Mouse (Mus musculus): Measurements from ENCODE around the gene Cog6.

Gene Cog6

DNA sequence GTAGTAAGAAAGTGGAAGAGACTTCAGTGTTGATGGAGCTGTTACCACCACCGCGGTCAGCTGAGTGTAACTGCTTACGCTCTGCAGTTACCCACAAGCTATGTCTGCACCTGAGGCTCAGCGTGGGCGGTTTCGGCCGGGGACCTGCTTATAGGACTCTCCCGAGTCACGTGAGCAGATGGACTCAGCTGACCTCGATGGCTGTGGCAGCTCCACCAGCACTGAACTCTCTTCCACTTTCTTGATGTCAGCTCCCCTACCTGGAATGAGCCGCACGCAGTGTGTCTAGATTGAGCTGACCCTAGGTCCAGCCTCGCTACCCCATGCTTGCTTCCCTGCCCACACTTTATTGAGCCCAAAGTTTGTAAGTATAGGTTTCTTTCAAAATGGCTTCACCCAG, 56.1 kb downstream of the Cog6 start:
- no peak for DNase-seq

DNA sequence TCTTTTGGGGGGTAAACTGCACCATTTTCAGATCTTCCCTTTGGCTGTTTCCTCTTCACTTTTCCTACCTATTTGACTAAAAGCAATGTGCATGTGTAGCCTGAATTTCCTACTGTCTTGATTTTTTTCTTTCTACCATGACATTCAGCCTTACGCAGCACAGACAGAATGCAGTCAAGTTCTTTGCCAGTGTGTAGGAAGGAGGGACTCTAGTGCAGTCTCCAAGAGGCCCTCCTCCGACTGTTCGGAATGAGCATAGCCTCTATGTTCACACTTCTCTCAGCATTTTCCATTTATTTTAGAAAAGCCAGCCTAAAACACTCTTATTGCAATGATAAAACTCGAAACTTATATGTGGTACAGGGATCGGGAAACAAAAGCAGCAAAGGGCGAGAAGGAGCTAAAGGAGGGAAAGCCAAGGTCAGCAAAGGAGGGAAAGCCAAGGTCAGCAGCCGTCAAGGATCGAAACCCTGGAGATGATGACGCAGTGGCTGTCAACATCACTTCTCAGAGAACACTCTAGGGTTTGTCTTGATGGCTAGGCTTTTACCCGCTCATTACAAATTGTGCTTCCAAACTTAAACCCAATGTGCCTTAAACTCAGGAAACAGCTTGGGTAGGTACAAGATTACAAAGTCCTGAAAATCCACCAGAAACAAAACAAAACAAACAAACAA, 58.5 kb downstream of the Cog6 start:
- no peak for DNase-seq

DNA sequence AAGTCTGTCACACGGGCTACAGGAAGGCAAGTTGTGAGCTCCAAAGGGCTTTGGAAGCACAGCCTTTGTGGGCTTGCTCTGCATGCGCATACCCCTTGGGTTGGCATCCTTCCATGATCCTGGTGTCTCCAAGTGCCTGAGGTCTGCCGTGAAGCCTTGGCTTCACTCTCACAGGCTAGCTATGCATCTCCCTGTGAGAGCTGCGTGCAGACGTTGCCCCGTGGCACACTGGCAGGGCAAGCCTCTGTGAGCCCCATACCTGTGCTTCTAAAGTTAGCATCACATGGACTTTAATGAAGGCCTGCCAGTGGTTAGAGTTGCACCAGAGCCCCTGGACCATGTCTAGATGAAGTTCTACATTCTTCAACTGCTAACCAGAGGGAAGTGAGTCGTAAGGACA, 59.2 kb downstream of the Cog6 start:
- DNase-seq, result no peak

DNA sequence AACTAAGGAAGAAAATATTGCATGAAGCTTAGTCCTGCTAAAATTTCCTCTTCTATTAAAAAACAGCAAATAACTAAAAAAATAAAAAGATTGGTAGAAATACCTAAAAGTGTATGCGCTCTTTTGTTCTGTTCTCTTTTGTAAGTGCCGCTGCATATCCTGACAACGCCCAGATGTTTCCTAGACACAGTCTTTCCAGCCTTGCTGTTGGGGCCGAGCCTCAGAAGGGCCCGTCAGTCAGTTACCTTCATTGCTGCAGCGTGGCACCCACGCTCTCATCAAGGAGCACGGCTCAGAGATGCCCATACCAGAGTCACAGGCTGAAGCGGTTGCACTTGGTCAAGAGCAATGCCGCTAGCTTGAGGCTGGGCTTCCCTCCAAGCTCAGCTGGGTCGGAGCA, 60.8 kb downstream of the Cog6 start:
- DNase-seq, result no peak

DNA sequence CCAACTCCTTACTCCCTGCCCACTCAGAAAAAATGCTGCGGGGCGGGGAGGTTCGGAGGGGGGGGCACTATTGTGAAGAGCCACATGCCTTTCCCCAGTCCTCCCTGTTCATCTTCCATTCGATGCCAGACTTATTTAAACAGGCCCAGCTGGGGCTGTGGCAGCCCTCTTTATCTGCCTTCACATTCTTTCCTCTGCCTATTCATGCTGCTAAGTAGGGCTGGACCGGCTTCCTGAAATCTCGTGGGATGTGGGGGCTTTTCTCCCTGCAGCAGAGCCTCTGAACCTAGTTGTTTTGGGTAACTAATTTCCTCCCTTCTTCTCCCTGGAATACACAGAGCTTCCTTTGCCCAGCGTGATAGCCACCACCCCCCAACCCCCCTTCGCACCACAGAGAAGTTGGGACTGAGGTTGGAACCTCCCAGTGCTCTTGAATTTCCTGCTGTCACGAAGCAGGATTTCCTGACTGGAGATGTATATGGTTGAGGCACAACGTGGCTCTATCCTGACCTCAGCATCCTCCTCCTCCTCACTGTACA, 61.5 kb downstream of the Cog6 start:
- peak; percentile 50 for DNase-seq

DNA sequence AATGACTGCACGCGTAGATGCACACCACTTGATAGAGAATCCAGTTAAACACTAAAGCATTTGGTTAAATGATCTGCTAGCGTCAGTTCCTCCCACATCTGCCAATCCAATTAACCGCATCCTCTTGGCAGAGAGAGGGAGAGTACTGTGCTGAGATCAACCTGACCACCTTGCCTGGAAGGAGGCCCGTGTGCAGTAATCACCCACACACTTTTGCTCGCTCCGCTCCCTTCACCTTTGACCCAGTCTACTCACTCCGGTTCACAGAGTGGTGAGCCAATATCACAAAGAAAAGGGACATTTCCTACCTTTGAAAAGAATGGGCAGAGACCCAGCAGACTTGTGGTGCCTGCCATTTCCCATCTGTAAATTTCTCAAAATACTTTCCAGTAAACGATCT, 62.4 kb downstream of the Cog6 start:
- DNase-seq, result peak; percentile 35

DNA sequence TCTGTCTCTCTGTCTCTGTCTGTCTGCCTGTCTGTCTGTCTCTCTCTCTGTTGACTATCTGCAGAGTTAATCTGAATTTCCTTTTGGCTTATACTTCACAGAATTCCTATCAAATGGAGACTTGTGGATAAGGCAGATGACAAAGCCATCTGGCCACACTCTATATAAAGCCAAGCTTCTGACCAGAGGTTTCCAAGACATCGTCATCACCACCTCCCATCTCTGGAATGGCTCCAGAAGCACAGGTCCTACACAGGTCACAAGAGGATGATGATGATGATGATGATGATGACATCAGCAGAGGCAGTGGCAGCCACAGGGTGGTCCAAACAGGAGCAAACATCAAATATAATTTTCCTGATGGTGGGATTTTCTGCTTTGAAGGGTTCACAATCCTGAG, 63.2 kb downstream of the Cog6 start:
- DNase-seq, result no peak

DNA sequence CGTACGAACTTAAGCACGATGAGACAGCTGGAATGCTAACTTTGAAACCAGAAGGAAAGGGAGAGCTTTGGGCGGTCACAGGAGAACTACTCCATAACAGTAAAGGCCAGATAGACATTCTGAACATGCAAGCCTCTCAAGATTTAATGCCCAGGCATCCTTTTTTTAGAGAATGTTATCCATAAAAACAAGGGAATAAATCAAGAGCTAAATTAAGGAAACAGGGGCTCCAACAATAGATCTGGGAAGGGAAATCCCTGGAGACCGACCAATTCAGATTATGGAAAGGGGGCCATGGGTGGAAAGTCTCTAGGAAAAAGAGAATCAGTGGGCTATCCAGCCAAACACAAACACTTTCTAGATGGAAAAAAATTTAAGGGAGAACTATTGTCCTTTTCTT, 68.2 kb downstream of the Cog6 start:
- DNase-seq, result no peak

DNA sequence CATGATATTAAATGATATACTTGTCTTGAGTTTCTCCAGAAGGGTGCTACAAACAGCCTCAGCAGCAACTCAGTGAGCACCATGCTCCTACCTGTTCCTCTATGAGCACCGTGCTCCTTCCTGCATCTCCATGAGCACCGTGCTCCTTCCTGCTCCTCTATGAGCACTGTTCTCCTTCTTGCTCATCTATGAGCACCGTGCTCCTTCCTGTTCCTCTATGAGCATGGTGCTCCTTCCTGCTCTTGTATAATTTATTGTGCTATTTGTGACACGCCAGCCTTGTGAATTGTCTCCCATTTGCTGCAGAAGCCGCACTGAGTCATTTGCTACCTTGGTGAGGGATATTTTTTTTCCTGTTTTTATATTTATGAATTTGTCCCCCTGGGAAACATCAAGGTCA, 69.6 kb downstream of the Cog6 start:
- DNase-seq, result no peak

DNA sequence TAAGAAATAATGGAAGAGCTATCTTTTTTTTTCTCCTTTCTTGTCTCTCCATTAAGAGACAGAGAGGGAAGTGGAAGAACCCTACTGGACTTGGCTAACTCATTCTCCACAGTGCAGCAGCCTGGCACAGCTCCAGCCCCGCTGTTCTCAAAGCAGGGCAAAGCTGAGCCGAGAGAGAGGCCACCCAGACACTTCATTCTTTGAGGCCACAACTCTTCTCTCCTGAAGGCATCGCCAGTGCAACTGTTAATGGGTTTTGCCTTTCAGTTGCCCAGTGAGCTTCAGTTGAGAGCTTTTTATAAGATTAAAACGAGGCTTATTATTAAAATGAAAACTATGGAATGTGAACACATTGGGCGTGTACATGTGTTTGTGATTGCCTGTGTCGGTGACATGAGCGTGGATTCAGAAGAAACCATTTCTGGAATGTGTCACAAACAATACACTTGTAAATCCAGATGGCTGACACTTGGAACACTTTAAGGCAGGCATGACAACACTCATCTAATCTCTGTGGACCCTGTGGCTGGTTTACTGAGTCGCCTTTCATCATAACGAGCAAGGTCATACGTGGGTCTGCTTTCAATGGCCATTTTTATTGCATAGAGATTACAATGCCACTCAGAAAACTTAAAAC, 76.1 kb downstream of the Cog6 start:
- DNase-seq, result peak; percentile 43

DNA sequence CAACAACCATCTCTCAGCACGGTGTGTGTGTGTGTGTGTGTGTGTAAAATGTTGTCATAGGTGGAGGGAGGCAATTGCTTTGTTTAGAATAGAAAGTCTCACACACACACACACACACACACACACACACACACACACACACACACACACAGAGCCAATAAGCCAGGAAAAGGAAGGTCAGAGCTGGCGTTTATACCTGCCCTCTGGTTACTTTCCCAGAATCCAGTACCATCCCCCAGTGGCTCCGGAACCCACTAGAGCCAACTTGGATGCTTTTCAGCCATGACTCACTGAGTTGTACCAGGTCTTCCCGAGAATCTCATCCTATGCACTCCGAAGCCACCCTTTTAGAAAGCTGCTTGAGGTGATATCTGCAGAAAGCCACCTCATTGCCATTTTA, 78.6 kb downstream of the Cog6 start:
- DNase-seq, result peak; percentile 39

DNA sequence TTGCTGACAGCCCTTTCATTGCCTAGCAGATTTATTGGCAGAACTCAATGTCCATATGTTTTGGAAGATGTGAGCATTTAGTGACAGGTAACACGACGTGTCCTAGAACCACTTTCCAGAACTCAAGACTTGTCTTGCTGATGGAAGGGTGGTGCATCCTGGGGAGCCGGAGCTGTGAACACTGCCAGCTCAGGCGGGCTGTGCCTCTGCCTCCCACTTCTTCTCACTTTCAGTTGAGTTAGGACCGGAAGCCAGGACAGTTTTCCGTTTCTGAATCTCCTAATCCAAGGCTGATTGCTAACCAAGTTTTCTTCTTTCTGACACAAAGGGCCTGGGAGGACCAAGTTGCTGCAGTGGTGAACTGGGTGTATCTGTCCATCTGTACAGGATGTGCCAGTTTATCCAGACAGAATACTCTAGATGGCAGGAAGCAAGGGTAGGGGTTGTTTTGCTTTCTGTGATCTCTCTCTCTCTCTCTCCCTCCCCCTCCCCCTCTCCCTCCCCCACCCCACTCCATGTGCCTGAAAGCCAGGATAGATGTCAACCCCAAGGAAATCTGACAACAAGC, 79.2 kb downstream of the Cog6 start:
- DNase-seq, result no peak

DNA sequence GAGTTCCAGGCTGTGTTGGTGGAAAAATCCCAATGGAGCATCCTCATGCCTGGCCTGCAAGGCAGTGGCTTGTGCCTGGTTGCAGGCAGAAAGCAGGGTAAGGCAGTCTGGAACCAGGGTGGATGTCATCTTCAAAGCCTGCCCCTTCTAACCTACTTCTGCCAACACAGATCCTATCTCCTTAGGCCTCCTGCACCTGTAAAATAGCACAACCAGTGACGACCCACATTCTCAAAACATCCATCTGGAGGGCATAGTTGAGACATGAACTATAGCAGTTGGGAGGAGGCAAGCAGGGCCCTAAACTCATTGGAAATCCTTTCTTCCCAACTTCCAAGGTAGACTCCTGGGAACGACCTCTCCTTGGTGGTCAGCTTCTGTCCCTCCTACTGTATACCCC, 85.1 kb downstream of the Cog6 start:
- no peak for DNase-seq

Data from kidney, adult 18-20 months (tissue).